Mouse (Mus musculus) thymus, adult 2 months (tissue): ENCODE measurements around the gene Rbm20.

Source experiments
- CTCF ChIP-seq: fragments of 200-500 bp; IDR thresholded peaks from 2 replicates; pipeline ENCODE4 v1.5.1; 2012; ENCODE audit warnings: mild to moderate bottlenecking, control low read depth, low read length, moderate library complexity, borderline replicate concordance; ENCODE audit not compliant: control insufficient read depth, poor library complexity, insufficient read depth; ENCODE audit errors: extremely low read depth
- POLR2A ChIP-seq: fragments of 200-500 bp; IDR thresholded peaks from 2 replicates; pipeline ENCODE4 v1.6.1; 2012; ENCODE audit warnings: mild to moderate bottlenecking, low read length, control low read depth, moderate library complexity; ENCODE audit not compliant: control insufficient read depth, poor library complexity, insufficient read depth; ENCODE audit errors: extremely low read depth

DNA sequence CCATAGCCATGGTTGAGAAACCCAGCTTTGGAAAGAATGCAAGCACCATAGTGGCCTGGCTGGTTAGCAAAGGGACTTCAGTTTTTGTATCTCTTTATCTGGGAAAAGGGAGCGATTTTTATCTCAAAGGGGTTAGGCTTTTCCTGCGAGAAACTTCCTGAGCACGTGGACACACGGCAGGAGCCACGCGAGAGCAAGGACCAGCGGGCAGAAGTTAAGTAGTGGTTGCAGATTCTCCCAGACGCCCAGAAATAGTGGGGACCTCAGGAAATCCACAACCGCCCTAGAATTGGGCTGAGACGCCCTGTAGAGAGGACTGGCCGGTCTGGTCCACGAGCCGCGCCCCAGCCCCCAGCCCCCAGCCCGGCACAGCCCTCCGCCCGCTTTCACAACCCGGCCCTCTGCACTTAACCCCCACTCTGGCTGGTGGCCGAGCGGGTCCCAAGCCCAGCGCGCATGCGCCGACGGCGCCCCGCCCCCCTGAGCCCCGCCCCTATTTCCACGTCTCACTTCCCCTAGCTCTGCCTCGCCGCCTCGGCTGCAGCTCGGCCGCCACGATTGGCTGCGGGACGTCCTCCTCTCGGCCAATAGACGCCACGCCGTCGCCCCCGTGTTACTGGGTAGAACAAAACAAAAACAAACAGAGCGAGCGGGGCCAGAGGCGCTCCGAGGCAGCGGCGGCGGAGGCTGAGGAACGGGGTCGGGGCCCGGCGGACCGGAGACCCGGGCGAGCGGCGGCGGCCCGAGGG, 225.8 kb downstream of the Rbm20 start:
- TF ChIP-seq POLR2A (peak; percentile 99), CTCF (no peak)
